In the genomic region with DNA sequence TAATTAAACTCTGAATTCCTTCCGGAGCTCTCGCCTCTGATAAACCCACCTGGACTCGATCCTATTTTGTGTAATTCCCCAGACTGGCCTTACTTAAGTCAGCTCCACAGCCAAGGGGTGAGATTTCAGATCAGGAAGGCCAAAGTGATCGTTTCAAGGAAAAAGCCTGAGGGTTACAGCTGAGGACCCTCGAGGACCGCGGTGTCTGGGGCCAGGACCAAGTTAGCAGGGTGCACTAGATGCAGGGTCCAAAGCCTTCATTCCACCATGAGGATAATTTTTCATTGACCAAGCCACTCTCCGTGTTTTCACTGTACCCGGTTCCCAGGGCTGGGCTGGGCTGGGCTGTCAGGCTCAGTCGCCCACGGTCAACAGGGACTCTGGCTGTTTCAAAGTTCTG, we compare ENCODE assay signal across 8 mouse cellular contexts. TPM values are rescaled to one million over a fixed set of nuclear protein-coding genes. Genes with fewer than 3 reads are reported as not detected.
A peak's percentile ranks its signal among the peaks of the same experiment; 100 is the strongest.
DNase-seq lines count a peak whose midpoint lies in the region; ATAC-seq lines count a peak whose summit lies in the region.

No protein-coding gene starts in this region.

- H3K4me2 ChIP-seq in hindbrain, embryonic 14.5 days (replicated peaks) = peak overlapping the region; percentile 66

- peak overlapping the region; percentile 95 for H3K9ac ChIP-seq in hindbrain, embryonic 14.5 days

- H3K4me1 ChIP-seq in hindbrain, embryonic 14.5 days (replicated peaks; ENCODE audit: control insufficient read depth, insufficient read depth, low read length) = peaks cover 22% of the 10 kb centered on the region

- peak overlapping the region; percentile 92 for H3K4me3 ChIP-seq in hindbrain, embryonic 14.5 days (replicated peaks; ENCODE audit: low read length)

- ATAC-seq in hindbrain, embryonic 14.5 days (ENCODE audit: low FRiP score) = peak; percentile 51

- H3K36me3 ChIP-seq in hindbrain, embryonic 14.5 days (replicated peaks; ENCODE audit: control insufficient read depth, insufficient read depth) = no peaks in the 10 kb centered on the region

- DNase-seq in T-cell, adult 2 months (ENCODE audit: low spot score) = peak; percentile 34
- DNase-seq in cerebellum, postnatal 25 days = peak; percentile 76 to 81
- DNase-seq in gastrocnemius, adult 18-20 months (ENCODE audit: low spot score) = peak; percentile 78
- DNase-seq in hindbrain, embryonic 14.5 days (ENCODE audit: low spot score) = peak; percentile 66
- peak; percentile 72 to 74 for DNase-seq in layer of hippocampus, postnatal 36 days
- DNase-seq in lung, postnatal 14 days = peak; percentile 77
- DNase-seq in retina, postnatal 1 day = peak; percentile 88
- DNase-seq in urinary bladder, postnatal 36 days (ENCODE audit: low spot score in 2 of 2) = peak; percentile 72 to 75

- H3K27me3 ChIP-seq in hindbrain, embryonic 14.5 days (ENCODE audit: control insufficient read depth, insufficient read depth, low read length) = no peaks in the 10 kb centered on the region

- H3K27ac ChIP-seq in hindbrain, embryonic 14.5 days = peak overlapping the region; percentile 91

- no peaks in the 10 kb centered on the region for H3K9me3 ChIP-seq in hindbrain, embryonic 14.5 days (ENCODE audit: control insufficient read depth, low read length)

- WGBS in hindbrain, embryonic 14.5 days = under 1% methylated on average over 11 of the region's 11 CpGs

RNA-seq across cellular contexts. Expression of a gene that starts 0.6 kb away (rescaled TPM):
- 1 to 10 TPM; 2.9 to 3.0 TPM for total RNA-seq in gastrocnemius, adult 18-20 months (2021)
- 27.2 and 28.8 TPM in 2 replicates for polyA plus RNA-seq in hindbrain, embryonic 14.5 days (2014; fragmentation: Nextera tagmentation; extraction: Ambion mirVana)
- total RNA-seq in layer of hippocampus, postnatal 36 days (2021) = 10 to 100 TPM; 75.8 to 77.5 TPM

Comparison
In these comparisons a context has a peak if more than half of its experiments do, and no peak if none do; other contexts are left out.
1. Peak in every context shown above with its lines: DNase-seq, ATAC-seq, H3K4me3 ChIP-seq and H3K27ac ChIP-seq.
2. DNase-seq: peak in every context shown above with its lines; median percentile 88 in retina, postnatal 1 day; 78 in cerebellum, postnatal 25 days; 78 in gastrocnemius, adult 18-20 months; 77 in lung, postnatal 14 days; 74 in urinary bladder, postnatal 36 days; 73 in layer of hippocampus, postnatal 36 days; 66 in hindbrain, embryonic 14.5 days; 34 in T-cell, adult 2 months.
3. RNA of a gene that starts 0.6 kb away (total RNA-seq): 75.8 to 77.5 TPM in layer of hippocampus, postnatal 36 days; 2.9 to 3.0 TPM in gastrocnemius, adult 18-20 months; every median in the first group is over 10 times any median in the second.